Mouse (Mus musculus) liver, adult 2 months (tissue): ENCODE measurements around the gene Hsd11b2.

ENCODE experiments used
- CTCF ChIP-seq: fragments of 200-500 bp; IDR thresholded peaks from 2 replicates; pipeline ENCODE4 v1.5.1; 2011; ENCODE audit warnings: low read depth, low read length, control low read depth
- POLR2A ChIP-seq: fragments of 200-500 bp; IDR thresholded peaks from 2 replicates; pipeline ENCODE4 v1.6.1; 2011; ENCODE audit warnings: low read length, control low read depth; ENCODE audit not compliant: insufficient read depth; ENCODE audit errors: extremely low read depth

DNA sequence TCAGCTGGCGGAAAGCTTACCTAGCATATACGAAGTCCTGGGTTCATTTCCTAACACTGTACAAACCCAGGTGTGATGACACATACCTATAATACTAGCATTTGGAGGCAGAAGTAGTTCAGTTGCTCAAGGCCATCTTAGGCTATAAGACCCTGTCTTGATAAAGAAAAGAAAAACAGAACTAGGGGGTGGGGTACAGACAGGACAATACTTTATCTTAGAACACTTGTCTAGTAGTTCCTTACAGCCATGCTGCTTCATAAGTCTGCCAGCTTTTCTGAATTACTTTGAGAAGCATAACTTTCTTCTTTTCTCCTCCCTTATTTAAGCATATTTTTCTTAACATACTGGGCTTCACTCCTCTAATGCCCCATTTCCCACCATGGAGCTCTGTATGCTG lies 24.3 kb downstream of the Hsd11b2 start:
- TF ChIP-seq CTCF (no peak), POLR2A (no peak)
